Mouse (Mus musculus) testis, adult 2 months (tissue): Measurements from ENCODE around the gene Scgb2b19. TPM values are rescaled to one million over a fixed set of nuclear protein-coding genes. Genes with fewer than 3 reads are reported as not detected.
"Not testable (repeated sequence)": the region's sequence is repeated elsewhere in the genome, so short reads cannot be mapped to it uniquely, and the experiment has no call there.

Experiments used
- H3K27ac ChIP-seq: fragments of 200-500 bp; 2 replicates; pipeline ENCODE4 v1.5.1; 2012; ENCODE audit warnings: low read depth, low read length; ENCODE audit not compliant: control insufficient read depth, insufficient read depth
- H3K27me3 ChIP-seq: fragments of 200-500 bp; 2 replicates; pipeline ENCODE4 v1.6.1; 2012; ENCODE audit warnings: mild to moderate bottlenecking, low read length, moderate library complexity; ENCODE audit not compliant: control insufficient read depth, insufficient read depth
- H3K36me3 ChIP-seq: fragments of 200-500 bp; 2 replicates; pipeline ENCODE4 v1.6.1; 2012; ENCODE audit warnings: mild to moderate bottlenecking, low read length; ENCODE audit not compliant: control insufficient read depth, insufficient read depth
- H3K4me1 ChIP-seq: fragments of 200-500 bp; 2 replicates; pipeline ENCODE4 v1.6.1; 2012; ENCODE audit warnings: low read length; ENCODE audit not compliant: control insufficient read depth, insufficient read depth
- H3K4me3 ChIP-seq: fragments of 200-500 bp; 2 replicates; pipeline ENCODE4 v1.5.1; 2012; ENCODE audit warnings: low read depth, mild to moderate bottlenecking, low read length, moderate library complexity, mixed read lengths; ENCODE audit not compliant: control insufficient read depth
- polyA plus RNA-seq: library from polyadenylated mRNA; depleted of rRNA; stranded (reverse); fragments of >200 nt; gene quantifications from 2 replicates; pipeline ENCODE4 v1.2.3, GENCODE M21; 2012; rRNA removed

Scgb2b19 gene
- not detected in 2 replicates for polyA plus RNA-seq

DNA sequence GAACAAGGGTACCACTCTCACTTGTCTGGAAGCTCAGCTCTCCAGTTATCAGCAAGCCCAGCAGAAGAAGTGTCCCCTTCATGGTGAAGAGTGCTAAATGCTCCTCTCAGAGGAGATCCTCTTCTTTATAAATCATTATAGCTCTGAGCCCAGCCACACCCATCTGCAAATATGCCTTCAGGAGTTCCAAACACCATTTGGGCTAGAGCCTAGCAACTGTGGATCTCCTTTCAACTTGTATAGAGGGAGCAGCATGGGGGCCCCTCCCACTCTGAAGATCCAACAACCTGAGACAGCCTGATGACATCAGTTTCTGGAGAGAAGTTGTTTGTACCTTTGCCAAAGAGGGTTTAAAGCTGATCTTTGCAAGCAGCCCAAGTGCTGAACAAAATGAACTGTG is at the start of gene Scgb2b19:
Gene Scgb2b19 (minus strand): TSS at position 101 of the 400 bp plus-strand sequence.
- not testable (repeated sequence) for H3K36me3 ChIP-seq, H3K4me3 ChIP-seq, H3K4me1 ChIP-seq, H3K27ac ChIP-seq, H3K27me3 ChIP-seq

DNA sequence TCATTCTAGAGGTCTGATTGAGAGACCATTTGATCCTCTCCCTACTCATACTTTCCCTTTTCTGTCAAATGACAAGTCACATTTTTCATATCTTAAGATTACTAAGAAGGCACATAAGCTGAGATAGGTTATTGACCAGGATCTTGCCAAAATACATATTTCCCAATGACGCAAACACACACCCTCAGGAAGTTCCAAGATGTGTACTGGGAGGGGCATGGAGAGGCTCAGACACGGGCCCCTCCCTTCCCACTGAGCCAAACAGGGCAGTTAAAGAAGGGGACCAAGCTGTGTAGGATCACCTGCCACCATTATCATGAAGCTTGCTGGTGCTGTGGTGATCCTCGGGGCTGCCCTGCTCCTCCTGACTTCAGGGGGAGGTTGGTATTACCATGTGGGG is 6.9 kb upstream of the Scgb2b19 start, which contains the start of gene Scgb1b19:
Gene Scgb1b19 (plus strand): TSS at position 301 of the 400 bp plus-strand sequence.
- not testable (repeated sequence) for H3K4me3 ChIP-seq, H3K27ac ChIP-seq, H3K4me1 ChIP-seq, H3K36me3 ChIP-seq, H3K27me3 ChIP-seq

Other genes with a start within 250 kb of the Scgb2b19 start
- gene Scgb2b17, start 223.8 kb downstream of the Scgb2b19 start, polyA plus RNA-seq = not detected in 2 replicates
- gene Scgb1b17, start 216.9 kb downstream of the Scgb2b19 start, polyA plus RNA-seq = not detected in 2 replicates
- gene Scgb2b18, start 106.5 kb downstream of the Scgb2b19 start, polyA plus RNA-seq = not detected in 2 replicates
- gene Scgb1b18, start 94.8 kb downstream of the Scgb2b19 start, polyA plus RNA-seq = not detected in 2 replicates
- not detected in 2 replicates for gene Scgb1b19, start 7.0 kb upstream of the Scgb2b19 start, polyA plus RNA-seq
- not detected in 2 replicates for gene Scgb2b20, start 86.0 kb upstream of the Scgb2b19 start, polyA plus RNA-seq
- gene Scgb1b20, start 92.9 kb upstream of the Scgb2b19 start, polyA plus RNA-seq = not detected in 2 replicates
- gene Scgb2b21, start 240.1 kb upstream of the Scgb2b19 start, polyA plus RNA-seq = not detected in 2 replicates